Mouse (Mus musculus) cerebellum, adult 2 months (tissue): Measurements from ENCODE around the gene Tmem150b.
A peak's percentile ranks its signal among the peaks of the same experiment; 100 is the strongest.

Experiments used
- CTCF ChIP-seq: fragments of 200-500 bp; IDR thresholded peaks from 2 replicates; pipeline ENCODE4 v1.5.1; 2011; ENCODE audit warnings: low read depth, mild to moderate bottlenecking, control low read depth, low read length, moderate library complexity, borderline replicate concordance; ENCODE audit not compliant: insufficient read depth
- POLR2A ChIP-seq: fragments of 200-500 bp; IDR thresholded peaks from 2 replicates; pipeline ENCODE4 v1.6.1; 2011; ENCODE audit warnings: low read length, control low read depth, borderline replicate concordance; ENCODE audit not compliant: insufficient read depth

GRCm38 (mm10) chr7:4690387-4690786 is 34.7 kb downstream of the Tmem150b start, which contains the start of gene Brsk1:
- TF ChIP-seq POLR2A = peak; percentile 46; the same call in 1 of the 2 replicates
- TF ChIP-seq CTCF = no peak
